Mouse (Mus musculus) heart, postnatal 25 days (tissue): ENCODE results near the gene Krt86. TPM values are rescaled to one million over a fixed set of nuclear protein-coding genes. Genes with fewer than 3 reads are reported as not detected.

Source experiments
- DNase-seq: peaks from one replicate; pipeline ENCODE4 v3.0.0; 2022; ENCODE audit warnings: low spot score
- intact Hi-C: fragments of 180-260 bp; cut with DNase I; formaldehyde crosslinking; loops from one replicate; pipeline ENCODE4 v1.15.1; 2025
- total RNA-seq, 2 experiments: library from RNA; stranded (reverse); gene quantifications; 2 replicates each; pipeline ENCODE4 v1.2.3; 2021

Krt86 gene
- total RNA-seq, result not detected

DNA sequence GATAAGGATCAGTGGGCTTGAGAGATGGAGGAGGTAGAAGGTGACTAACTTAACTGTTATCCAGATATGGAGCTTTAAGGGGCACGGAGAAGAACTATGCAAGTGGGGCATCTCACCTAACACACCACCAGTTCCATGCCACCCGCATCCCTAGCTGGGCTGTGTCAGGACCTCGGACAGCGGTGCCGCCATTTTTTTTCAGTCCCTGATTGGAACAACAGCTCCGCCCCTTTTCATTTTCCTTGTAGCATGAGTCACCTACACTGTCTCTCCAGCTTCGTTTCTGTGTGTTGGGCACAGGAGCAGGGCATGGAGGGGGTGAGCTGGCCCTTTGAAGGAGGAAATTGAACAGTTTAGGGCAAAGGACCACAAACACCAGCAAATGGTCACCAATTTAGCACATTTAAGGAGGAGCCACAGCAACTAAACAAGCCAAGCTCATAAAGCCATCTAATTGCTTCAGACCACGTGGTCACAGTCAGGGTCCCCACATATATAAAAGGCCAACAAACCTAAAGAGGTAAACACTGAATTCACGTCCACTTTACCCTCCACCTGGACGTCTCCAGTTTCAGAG is at the start of gene Krt86:
TSS of gene Krt86 (plus strand) at position 527 of the 577 bp plus-strand sequence.
- intact Hi-C loops, result no loop called here
- DNase-seq, result no peak

DNA sequence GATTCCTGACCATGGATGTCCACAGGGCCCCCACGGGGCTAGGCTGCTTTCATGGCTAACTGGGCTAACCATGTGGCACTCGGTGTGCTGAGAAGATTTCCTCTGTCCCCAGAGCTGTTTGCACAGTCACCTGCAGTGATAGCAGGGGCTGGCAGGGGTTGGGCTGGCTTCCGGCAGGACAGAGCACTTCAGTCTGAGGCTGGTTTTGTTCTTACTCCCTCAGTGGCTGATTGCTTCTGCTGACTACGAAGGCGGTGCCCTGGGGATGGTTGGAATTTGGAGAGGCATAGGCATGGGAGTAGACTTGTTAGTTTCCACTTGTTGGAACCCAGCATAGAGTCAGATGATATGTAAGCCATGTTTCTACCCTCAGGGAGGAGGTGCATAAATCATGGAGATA is 48.4 kb upstream of the Krt86 start:
- DNase-seq, result no peak
- intact Hi-C loops, result no loop called here

DNA sequence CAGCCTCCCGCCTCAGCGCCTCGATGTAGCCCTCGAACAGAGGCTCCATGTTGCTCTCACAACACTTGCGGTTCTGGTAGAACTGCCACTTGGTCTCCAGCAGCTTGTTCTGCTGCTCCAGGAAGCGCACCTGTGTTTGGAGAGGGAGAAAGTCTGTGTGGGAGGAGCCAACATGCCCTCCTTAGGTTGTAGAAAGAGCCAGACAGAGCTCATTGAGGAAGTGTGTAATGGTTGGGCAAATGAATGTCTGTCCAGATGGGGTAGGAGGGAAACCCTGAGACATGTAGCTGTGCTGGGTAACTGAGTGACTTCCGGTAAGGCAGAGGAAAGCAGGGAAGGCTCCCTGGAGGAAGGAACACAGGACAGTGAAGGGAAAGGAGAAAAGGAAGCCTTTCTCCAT is 36.7 kb upstream of the Krt86 start:
- intact Hi-C loops, result no loop called here
- DNase-seq, result no peak

DNA sequence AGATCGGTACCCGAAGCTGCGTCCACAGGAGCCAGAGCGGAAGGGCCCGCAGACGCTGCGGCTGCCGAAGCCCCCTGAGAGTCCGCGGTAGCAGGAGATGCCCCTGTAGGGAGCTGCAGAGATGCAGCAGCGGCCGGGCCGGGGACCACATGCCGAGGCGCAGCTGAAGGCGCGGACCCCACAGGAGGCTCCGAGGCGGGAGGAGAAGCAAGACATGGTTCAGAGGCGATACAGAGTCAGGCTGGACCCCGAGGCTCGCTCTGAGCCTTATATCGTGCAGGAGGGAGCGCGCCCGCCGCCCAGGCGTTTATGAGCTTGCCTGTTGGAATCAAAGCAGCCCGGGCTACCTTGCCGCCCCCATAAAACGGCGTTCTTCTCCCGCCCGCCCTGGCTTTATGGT is 34.7 kb upstream of the Krt86 start, which contains the start of gene Krt87:
TSS of gene Krt87 (minus strand) at position 250 of the 400 bp plus-strand sequence.
- intact Hi-C loops, result no loop called here
- DNase-seq, result no peak

DNA sequence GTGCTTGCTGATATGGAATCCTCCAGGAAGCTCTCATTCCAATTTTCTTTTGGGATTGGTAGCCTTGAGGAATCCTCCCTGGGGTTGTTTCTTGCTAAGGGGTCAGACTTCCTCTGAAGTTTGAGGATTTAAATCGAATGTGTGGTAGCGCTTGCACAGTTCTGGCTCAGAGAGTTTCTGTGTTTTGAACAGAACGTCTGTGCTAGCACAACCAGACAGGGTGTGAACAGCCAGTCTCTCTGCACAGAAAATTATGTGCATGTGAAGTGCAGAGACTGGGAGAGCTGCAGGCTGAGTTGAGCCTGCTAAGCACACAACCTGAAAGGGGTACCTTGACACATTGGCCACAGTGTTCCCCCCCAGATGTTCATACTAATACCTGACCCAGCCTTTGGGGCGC is 32.4 kb upstream of the Krt86 start:
- no peak for DNase-seq
- intact Hi-C loops, result no loop called here

DNA sequence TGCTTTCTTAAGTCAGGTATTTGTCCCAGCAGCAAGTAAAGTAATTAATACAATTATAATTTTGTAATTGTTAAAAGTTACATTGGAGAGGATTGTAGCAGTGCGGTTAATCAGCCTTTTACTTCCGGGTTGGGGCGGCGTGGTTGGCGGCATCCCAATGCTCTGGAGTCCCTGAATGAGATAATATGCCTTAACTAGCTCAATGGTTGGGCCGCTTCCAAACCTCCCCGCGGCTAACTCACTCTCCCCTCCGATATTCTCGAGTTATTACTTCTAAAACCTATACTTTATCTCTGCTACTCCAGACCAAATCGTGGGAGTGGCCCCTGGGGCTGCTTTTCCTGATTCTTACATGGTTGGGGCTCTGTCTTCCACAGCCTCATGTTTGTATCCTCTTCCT is 26.7 kb upstream of the Krt86 start:
- intact Hi-C loops, result no loop called here
- no peak for DNase-seq

DNA sequence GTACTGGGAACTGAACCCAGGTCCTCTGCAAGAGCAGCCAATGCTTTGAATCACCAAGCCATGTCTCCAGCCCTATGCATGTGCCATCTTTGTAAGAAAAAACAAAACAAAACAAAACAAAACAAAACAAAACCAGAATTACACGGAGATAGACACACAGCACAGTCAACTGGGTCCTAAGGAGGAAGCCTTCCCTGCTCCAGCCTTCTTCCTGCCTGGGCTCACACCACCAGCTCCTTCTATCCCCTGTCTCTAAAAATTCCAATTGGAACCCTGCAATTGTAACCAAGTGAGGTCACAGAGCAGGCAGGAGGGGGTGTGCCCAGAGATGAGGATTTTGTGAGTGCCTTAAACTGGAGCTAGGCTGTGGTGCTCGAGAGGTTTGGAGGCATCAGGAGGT is 25.8 kb upstream of the Krt86 start, which contains the start of gene Krt88:
TSS of gene Krt88 (plus strand) at position 301 of the 400 bp plus-strand sequence.
- no peak for DNase-seq
- intact Hi-C loops, result no loop called here

DNA sequence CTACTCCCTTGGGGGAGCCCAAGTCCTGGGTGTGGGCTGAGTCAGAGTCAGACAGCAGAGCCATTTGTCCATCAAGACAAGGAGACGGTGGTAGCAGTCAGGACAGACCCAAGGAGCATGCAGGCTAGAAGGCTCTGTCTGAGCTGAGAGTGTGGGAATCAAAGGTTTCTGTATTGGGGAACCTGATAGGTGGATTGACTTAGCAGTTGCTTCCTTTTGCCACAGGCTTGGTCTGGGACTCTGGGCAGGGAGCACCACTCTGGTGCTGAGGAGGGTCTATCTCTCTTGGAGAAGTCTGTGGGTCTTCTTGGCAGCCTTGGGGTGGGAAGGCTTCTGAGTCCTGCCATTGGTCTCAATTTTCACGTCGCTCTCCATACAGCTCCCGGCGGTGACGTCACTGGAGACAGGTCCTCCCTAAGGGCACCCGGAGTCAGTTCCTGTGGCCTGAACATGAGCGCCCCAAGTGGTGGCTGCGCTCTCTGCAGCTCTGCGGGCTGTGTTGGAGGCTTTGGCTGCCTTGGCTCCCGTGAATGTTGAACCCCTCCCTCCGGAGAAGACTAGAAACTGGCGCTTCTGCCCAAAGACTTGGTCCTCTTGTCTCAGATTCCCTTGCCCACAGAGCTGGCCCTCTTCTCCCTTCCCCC is 20.1 kb upstream of the Krt86 start:
- peak; percentile 57 for DNase-seq
- intact Hi-C loops, result loop anchor here (2.0 kb wide), 1 partner anchor 112 kb away; no protein-coding TSS in a partner anchor

DNA sequence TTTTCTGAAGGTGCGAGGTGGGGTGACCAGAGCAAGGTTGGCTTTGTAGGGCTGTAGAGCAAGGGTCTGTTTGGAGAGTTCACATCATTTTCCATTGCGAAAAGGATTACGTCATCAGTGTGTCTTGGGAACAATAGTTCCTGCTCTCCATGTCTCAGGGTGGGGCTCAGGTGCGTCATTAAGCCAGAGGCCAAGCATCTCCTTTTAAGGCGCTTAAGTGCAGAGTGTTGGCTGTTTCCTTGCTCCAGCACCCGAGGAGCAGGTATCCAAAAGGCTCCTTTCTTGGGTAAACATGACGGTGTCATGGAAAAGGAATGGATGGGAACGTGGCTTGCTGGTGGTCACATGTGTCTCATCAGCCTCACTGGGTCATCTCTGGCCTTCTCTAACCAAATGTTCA is 18.5 kb upstream of the Krt86 start:
- intact Hi-C loops, result no loop called here
- DNase-seq, result no peak

DNA sequence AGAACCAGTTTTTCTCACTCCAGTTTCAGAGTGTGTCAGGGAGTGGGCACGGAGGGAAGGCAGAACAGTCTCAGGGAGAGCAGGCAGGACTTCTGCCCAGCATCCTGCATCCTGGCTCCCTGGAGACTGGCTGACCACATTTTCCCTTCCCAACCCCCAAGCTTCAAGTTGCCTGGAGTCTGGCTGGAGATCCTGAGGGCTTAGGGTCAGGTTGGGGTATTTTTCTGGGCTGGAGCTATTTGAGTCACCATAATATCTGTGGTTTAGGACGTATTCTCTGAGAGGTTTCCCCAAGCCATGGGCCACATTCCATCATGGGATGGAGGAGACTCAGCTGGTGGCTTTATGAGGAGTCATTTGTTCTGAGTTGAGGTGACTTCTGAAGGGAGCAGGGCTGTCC is 18.0 kb upstream of the Krt86 start:
- no peak for DNase-seq
- intact Hi-C loops, result no loop called here

DNA sequence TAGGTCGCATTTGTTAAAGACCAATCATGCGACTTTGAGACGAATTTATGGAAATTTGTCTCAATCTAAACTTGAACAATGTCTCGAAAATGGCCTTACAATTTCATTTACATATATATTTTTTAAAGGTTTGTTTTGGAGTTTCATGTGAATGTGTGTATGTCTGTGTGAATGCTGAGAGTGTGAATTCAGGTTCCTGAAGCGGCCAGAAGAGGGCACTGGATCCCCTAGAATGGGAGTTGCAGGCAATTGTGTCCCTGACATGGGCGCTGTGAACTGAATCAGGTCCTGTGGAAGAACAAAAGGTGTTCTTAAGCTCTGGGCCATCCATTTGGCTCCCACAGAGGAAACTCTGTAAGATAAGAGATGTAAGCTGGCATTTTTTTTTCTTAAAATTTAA is 17.4 kb upstream of the Krt86 start:
- intact Hi-C loops, result no loop called here
- DNase-seq, result no peak

DNA sequence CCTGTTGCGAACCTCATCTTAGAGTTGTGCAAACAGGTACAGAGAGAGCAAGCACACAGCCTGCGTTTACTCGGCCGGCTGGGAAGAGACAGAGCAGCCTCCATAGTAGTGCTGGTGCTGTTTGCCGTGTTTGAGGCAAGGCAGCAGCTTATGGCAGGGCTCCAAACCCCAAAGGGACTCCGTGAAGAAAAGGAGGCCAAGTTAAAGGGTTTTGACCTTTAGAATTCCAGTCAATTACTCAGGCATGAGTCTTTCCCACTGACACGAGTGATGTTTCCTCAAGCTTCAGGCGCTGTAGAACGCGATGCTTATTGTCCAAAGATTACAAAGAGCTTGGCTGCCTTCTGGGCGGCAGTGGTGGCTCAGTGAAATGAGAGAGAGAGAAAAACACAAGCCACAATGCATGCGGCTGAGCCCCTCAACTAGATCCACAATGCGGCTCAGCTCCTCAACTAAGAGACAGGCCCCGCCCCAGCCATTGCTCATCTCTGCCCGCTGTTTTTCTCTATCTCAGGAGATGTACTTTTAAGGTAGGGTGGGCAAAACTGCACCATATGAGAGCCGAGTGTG is 14.8 kb upstream of the Krt86 start:
- intact Hi-C loops, result no loop called here
- DNase-seq, result no peak

DNA sequence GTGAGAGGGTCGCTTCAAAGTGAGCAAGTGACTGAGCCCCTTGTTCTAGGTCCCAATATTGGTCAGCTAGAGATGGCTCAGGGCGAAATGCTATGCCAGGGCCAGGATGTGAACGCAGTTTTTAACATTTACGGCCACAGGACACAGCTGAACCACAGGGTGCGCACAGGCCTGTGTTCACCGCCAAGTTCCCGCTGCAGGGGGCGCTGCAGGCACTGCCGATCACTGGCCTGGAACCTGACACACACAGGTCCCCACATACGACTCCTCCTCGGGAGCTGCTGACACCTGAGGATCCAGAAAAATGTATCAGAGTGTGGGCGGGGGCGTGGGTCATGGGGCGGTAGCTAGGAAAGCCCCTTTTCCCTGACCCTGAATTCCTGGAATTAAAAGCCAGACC is 14.0 kb upstream of the Krt86 start:
- DNase-seq, result no peak
- intact Hi-C loops, result no loop called here

DNA sequence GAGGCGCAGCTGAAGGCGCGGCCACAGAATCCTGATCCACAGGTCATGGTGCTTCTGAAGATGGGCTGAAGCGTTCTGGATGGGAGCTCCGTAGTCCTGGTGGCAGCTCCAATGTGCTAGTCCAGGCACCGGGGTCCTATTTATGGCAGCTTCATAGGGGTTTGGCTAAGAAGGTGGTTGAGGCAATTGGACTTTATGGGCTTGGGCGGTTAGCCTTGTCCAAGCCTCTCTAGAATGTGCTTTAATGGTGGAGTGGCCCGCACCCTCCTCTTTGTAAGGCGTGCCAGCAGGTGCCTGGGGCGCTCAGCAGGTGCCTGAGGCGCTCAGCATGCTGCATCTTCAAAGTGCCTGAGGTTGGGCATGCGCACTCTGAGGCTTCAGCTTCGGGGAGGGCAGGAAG is 9.6 kb upstream of the Krt86 start, which contains the start of gene Krt81:
TSS of gene Krt81 (minus strand) at position 101 of the 400 bp plus-strand sequence.
- intact Hi-C loops, result no loop called here

DNA sequence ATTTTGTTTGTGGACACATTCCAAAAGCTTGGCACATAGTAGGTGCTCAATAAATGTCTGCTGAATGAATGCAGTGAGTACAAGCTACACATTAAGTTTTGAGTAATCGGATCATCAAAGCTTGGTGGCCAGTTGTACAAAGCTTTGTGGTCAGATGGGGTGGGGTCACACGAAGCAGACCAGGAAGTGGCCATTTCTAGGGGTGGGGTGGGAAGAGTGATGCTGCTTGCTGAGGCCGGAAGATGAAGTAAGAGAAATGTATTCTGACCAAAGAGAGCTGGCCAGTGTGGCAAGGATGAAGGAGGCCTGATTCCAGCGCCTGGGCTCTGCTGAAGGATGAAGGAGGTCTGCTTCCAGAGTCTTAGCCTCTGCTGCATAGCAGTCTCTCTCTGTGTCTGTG is 4.2 kb upstream of the Krt86 start:
- intact Hi-C loops, result no loop called here
- no peak for DNase-seq

More for the DNA sequence above, 9.6 kb upstream of the Krt86 start, which contains the start of gene Krt81:
- DNase-seq, result no peak

DNA sequence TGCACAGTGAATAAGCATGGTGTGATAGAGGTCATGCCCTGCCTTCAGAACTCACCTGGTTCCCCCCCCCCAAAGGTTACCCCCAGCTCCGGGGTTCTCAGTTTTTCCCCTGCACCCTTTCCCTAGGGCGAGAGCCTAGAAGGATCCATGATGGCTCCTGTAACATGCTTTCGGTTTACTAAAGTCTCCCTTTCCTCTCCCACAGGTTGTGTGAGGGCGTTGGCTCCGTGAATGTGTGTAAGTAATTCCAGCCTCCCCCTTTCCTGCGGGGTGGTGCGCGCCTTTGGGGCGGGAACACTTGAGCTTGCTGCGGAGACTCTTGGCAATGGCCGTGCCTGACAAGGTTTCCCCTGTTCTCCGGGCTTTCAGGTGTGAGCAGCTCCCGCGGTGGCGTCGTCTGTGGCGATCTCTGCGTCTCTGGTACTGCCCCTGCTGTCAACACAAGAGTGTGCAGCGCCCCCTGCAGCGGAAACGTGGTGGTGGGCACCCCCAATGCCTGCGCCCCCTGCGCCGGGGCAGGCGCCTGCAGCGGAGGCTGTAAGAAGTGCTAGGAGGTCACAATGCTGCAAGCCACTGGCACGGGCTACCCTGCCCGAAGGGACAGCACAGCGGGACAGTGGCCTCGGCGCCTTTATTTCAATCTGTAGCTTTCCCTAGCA is 5.9 kb downstream of the Krt86 start:
- intact Hi-C loops, result no loop called here
- no peak for DNase-seq

DNA sequence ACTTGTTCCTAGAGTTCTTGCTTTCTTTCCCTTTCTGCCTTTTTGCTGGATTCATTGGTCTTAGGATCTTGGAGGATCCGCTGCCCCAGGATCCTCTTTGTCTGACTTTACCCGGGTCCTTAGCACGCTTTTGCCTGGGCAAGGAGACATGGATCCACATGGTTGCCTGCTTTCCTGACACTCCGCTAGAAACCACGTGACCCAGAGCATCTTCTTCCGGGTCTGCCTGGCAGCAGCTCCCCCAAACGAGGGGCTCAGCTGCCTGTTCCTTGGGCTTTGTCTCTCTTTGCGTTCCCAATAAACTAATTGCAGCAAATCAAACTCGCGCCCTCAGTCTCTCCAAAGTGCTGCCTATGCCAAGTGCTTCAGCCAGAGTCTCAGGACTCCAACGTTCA is 6.4 kb downstream of the Krt86 start:
- no peak for DNase-seq
- intact Hi-C loops, result no loop called here

DNA sequence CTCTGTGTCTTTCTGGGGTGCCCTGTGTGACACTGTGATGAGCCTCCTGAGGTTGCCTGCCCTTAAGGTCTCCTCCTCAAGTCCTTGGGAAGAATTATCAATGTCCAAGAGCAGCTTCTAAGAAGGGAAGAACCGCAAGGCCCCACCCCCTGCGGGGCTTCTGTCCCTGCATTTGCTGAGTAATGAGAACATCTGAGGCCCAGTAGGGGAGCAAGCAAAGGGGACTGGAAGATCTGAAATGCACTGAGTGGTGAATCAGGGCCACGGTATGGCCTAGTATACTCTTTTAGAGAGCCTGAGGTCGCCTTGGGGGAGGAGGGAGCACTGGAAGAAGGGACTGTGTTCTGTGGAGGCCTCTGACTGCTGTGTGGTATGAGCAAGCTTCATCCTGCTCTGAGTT is 8.8 kb downstream of the Krt86 start:
- no peak for DNase-seq
- intact Hi-C loops, result no loop called here

DNA sequence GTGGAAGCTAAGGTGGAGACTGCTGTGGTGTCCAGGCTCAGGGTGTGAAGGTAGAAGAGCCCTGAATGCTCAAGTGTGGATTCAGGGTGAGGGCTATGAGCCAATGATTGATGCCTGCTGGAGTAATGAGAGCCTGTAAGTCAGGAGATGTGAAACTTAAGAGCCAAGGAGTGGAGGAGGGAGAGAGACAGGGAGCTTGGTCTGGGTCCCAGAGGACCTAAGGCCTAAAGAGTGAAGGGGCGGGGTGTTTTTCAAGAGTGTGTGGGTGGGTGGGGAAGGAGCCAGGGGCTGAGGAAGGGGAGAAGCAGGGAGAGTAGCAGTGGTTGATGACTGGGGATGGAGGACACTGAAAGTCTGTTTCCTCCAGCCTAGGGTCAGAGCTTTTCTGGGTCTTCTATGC is 10.4 kb downstream of the Krt86 start:
- no peak for DNase-seq
- intact Hi-C loops, result no loop called here

DNA sequence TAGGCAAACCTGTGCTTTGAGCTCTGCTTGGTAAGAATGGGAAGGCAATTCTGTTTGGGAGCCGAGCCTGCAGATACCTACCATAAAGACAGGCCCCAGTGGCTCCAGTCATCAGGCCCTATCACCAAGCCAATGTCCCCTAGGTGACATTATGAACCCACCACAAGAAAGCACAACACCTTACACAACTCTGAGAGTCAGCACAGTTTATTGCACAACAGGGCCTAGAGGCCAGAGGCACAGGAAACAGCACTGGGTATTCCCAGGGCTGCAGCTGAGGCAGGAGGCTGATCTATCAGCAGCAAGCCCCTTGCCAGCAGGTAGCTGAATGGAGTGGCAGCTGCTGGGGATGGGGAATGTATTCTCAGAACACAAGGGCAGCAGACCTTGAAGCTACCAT is 11.7 kb downstream of the Krt86 start:
- intact Hi-C loops, result no loop called here
- DNase-seq, result no peak
